Comparison of ENCODE assay signal across 11 mouse cellular contexts in the genomic region with DNA sequence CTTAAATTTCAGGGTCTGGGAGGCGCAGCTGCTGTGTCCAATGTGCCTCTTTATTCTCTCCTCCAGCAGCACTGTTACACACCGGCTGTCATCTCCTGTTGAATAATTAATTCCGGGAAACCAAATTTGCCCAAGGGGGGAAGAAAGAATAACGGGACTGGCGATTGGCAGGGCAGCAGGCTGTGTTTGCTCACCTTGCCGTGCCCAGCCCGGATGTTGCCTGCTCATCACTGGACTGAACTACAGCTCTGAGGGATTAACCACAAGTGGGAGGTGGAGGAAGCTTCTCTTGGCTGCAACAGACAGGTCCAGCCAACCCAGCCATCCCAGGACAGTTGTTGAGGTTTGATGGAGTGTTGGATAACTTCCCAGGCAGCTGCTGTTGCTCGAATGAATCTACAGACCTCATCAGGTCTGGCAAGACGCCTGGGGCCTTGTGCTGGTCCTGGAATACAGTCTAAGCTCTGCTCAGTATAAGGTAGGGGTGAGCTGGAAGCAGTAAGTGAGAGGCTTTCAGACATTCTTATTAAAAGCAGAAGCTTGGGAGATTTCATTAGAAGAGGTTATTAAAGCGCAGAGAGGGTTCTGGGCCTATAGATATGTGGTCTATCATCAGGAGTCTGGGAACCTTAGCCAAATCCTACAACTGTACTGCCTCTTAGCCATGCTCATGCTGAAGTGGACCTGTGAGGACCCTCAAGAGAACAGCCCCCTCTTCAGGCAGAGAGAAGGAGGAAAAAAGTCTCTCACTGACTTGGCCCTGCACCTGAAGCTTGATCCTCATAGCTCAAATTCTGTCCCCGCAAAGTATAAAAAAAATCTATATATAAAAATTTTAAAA.
DNase-seq lines count a peak whose midpoint lies in the region; ATAC-seq lines count a peak whose summit lies in the region.
"Had no signal": no experiment of that assay in that cellular context is flagged by ENCODE, and none has a peak within 500 bp of the region (broad histone marks: within the 10 kb centered on the region; RNA-seq: fewer than 3 reads in every experiment).

No protein-coding gene starts in this region.

- no peak overlapping the region for H3K9ac ChIP-seq in midbrain, embryonic 16.5 days (ENCODE audit: low read depth, low read length)
- no peak overlapping the region for H3K9ac ChIP-seq in kidney, embryonic 16.5 days (replicated peaks; ENCODE audit: low read length)
- H3K9ac ChIP-seq: kidney, embryonic 15.5 days had no signal

- H3K4me3 ChIP-seq in midbrain, embryonic 16.5 days (ENCODE audit: low read depth, low read length) = no peak overlapping the region
- no peak overlapping the region for H3K4me3 ChIP-seq in kidney, embryonic 16.5 days (ENCODE audit: low read length)
- H3K4me3 ChIP-seq: heart, embryonic 10.5 days; kidney, embryonic 15.5 days had no signal

- H3K4me2 ChIP-seq in midbrain, embryonic 16.5 days (ENCODE audit: low read length) = no peak overlapping the region
- H3K4me2 ChIP-seq in kidney, embryonic 16.5 days (replicated peaks; ENCODE audit: low read depth, low read length) = no peak overlapping the region
- H3K4me2 ChIP-seq: kidney, embryonic 15.5 days had no signal

- peak overlapping the region; percentile 39 for H3K27ac ChIP-seq in midbrain, embryonic 16.5 days (ENCODE audit: low read length)
- no peak overlapping the region for H3K27ac ChIP-seq in kidney, embryonic 16.5 days (ENCODE audit: low read length)
- H3K27ac ChIP-seq: heart, embryonic 10.5 days; kidney, embryonic 15.5 days had no signal

- peaks cover 3% of the 10 kb centered on the region; the same call in 1 of the 2 replicates for H3K4me1 ChIP-seq in midbrain, embryonic 16.5 days (ENCODE audit: control insufficient read depth, insufficient read depth, low read length)
- H3K4me1 ChIP-seq in kidney, embryonic 16.5 days (ENCODE audit: insufficient read depth, low read length) = no peaks in the 10 kb centered on the region
- H3K4me1 ChIP-seq: heart, embryonic 10.5 days; kidney, embryonic 15.5 days had no signal

- WGBS in midbrain, embryonic 16.5 days = 54% methylated on average over 11 of the region's 11 CpGs
- WGBS in kidney, embryonic 16.5 days = 71% methylated on average over 11 of the region's 11 CpGs

- H3K9me3 ChIP-seq in midbrain, embryonic 16.5 days (replicated peaks; ENCODE audit: control insufficient read depth, low read length, poor library complexity, severe bottlenecking) = no peaks in the 10 kb centered on the region; the same call in 1 of the 2 replicates
- no peaks in the 10 kb centered on the region for H3K9me3 ChIP-seq in kidney, embryonic 16.5 days (ENCODE audit: low read length)
- H3K9me3 ChIP-seq: heart, embryonic 10.5 days; kidney, embryonic 15.5 days had no signal

- H3K27me3 ChIP-seq in midbrain, embryonic 16.5 days (ENCODE audit: control insufficient read depth, insufficient read depth, low read depth, low read length) = no peaks in the 10 kb centered on the region
- no peaks in the 10 kb centered on the region for H3K27me3 ChIP-seq in kidney, embryonic 16.5 days (ENCODE audit: insufficient read depth, low read length)
- H3K27me3 ChIP-seq: kidney, embryonic 15.5 days had no signal

- no peaks in the 10 kb centered on the region for H3K36me3 ChIP-seq in midbrain, embryonic 16.5 days (ENCODE audit: control insufficient read depth, insufficient read depth, low read length)
- H3K36me3 ChIP-seq in kidney, embryonic 16.5 days (ENCODE audit: insufficient read depth, low read length) = no peaks in the 10 kb centered on the region
- H3K36me3 ChIP-seq: heart, embryonic 10.5 days; kidney, embryonic 15.5 days had no signal

- ATAC-seq in midbrain, embryonic 16.5 days = 0 out of 2 replicates have a peak, but pooled peaks have one; percentile 48
- ATAC-seq in kidney, embryonic 16.5 days (ENCODE audit: low FRiP score, low TSS enrichment) = no peak

- peak; percentile 3 to 6 for DNase-seq in heart, postnatal 14 days
- no peak for DNase-seq in heart, postnatal 25 days (ENCODE audit: low spot score)
- peak; percentile 52 for DNase-seq in Muller cell, postnatal 12 days (ENCODE audit: inconsistent ontology term)
- peak; percentile 65 for DNase-seq in gastrocnemius, postnatal 10 days
- DNase-seq in spleen, adult 12 weeks (ENCODE audit: low spot score) = no peak
- no peak for DNase-seq in kidney, adult 8-10 months
- DNase-seq: spleen, adult 18-20 months had no signal

- intact Hi-C loops in heart, postnatal 14 days (cut with DNase I) = no loop called here
- intact Hi-C loops in heart, postnatal 25 days (cut with DNase I) = no loop called here

Comparison
In these comparisons a context has a peak if more than half of its experiments do, and no peak if none do; other contexts are left out.
1. DNase-seq: peak in heart, postnatal 14 days (2 of 2), Muller cell, postnatal 12 days (single experiment) and gastrocnemius, postnatal 10 days (single experiment); none in heart, postnatal 25 days (single experiment), spleen, adult 12 weeks (single experiment) and kidney, adult 8-10 months (0 of 2).